Mouse (Mus musculus) testis, postnatal 10 days (tissue): ENCODE data around the gene Nlrc4.
"Not testable (repeated sequence)": the region's sequence is repeated elsewhere in the genome, so short reads cannot be mapped to it uniquely, and the experiment has no call there.

Experiments used
- DNase-seq: peaks from one replicate; pipeline ENCODE4 v3.0.0; 2021; ENCODE audit warnings: low spot score

Gene Nlrc4

GRCm38 (mm10) chr17:74458711-74459408 lies at the start of gene Nlrc4:
Gene Nlrc4, minus strand, starts transcription at chr17:74459142.
- no peak for DNase-seq

- DNase-seq, result no peak
These were observed 49.7 kb upstream of the Nlrc4 start for GRCm38 (mm10) chr17:74508600-74508999.

- no peak for DNase-seq
These were observed 49.0 kb upstream of the Nlrc4 start for GRCm38 (mm10) chr17:74507934-74508333.

GRCm38 (mm10) chr17:74501085-74501484 lies 42.1 kb upstream of the Nlrc4 start:
- no peak for DNase-seq

- DNase-seq, result no peak
These were observed 41.3 kb upstream of the Nlrc4 start for GRCm38 (mm10) chr17:74500204-74500603.

- DNase-seq, result no peak
These were observed 32.6 kb upstream of the Nlrc4 start for GRCm38 (mm10) chr17:74491565-74491964.

- no peak for DNase-seq
These were observed 30.9 kb upstream of the Nlrc4 start for GRCm38 (mm10) chr17:74489901-74490220.

- peak; percentile 95 for DNase-seq
These were observed 30.3 kb upstream of the Nlrc4 start, which contains the start of gene Yipf4 for GRCm38 (mm10) chr17:74489024-74489900. Gene Yipf4, plus strand, starts transcription at chr17:74489493.

GRCm38 (mm10) chr17:74480361-74481069 lies 21.6 kb upstream of the Nlrc4 start:
- DNase-seq, result no peak

- DNase-seq, result not testable (repeated sequence)
These were observed 11.2 kb upstream of the Nlrc4 start for GRCm38 (mm10) chr17:74470133-74470532.

- DNase-seq, result not testable (repeated sequence)
These were observed 9.0 kb upstream of the Nlrc4 start for GRCm38 (mm10) chr17:74467981-74468380.

GRCm38 (mm10) chr17:74463510-74463909 lies 4.6 kb upstream of the Nlrc4 start:
- DNase-seq, result no peak

- no peak for DNase-seq
These were observed 817 bp downstream of the Nlrc4 start for GRCm38 (mm10) chr17:74457972-74458677.

- DNase-seq, result no peak
These were observed 2.1 kb downstream of the Nlrc4 start for GRCm38 (mm10) chr17:74456825-74457224.

- no peak for DNase-seq
These were observed 3.5 kb downstream of the Nlrc4 start for GRCm38 (mm10) chr17:74455426-74455825.

- no peak for DNase-seq
These were observed 4.3 kb downstream of the Nlrc4 start for GRCm38 (mm10) chr17:74454660-74455059.

- DNase-seq, result no peak
These were observed 5.0 kb downstream of the Nlrc4 start for GRCm38 (mm10) chr17:74453928-74454327.

GRCm38 (mm10) chr17:74449776-74450175 lies 9.2 kb downstream of the Nlrc4 start:
- DNase-seq, result no peak

- DNase-seq, result no peak
These were observed 18.5 kb downstream of the Nlrc4 start for GRCm38 (mm10) chr17:74440486-74440885.

- DNase-seq, result no peak
These were observed 21.2 kb downstream of the Nlrc4 start for GRCm38 (mm10) chr17:74437762-74438161.

GRCm38 (mm10) chr17:74432631-74433030 lies 26.3 kb downstream of the Nlrc4 start:
- no peak for DNase-seq

GRCm38 (mm10) chr17:74431481-74431880 lies 27.5 kb downstream of the Nlrc4 start:
- no peak for DNase-seq
